Mouse (Mus musculus): ENCODE data around the gene Dbil5.

Gene Dbil5

DNA sequence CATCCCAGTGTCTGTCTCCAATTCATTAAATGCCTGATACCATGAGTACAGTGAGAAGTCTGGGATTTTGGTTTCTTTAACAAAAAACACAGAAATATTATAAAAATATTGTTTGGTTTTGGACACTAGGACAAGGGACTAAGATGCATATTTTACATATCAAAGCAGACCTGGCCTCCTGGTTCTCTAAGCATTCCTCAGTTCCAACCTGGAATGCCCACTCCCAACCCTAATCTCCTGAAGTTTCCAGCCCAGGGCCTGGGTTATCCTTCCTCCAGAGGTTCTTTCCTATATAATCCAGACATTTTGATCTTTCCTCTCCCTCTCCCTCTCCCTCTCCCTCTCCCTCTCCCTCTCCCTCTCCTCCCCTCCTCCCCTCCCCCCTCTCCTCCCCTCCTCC, 7.6 kb downstream of the Dbil5 start:
- in situ Hi-C loops (cut with MseI, MboI) = no loop called here

DNA sequence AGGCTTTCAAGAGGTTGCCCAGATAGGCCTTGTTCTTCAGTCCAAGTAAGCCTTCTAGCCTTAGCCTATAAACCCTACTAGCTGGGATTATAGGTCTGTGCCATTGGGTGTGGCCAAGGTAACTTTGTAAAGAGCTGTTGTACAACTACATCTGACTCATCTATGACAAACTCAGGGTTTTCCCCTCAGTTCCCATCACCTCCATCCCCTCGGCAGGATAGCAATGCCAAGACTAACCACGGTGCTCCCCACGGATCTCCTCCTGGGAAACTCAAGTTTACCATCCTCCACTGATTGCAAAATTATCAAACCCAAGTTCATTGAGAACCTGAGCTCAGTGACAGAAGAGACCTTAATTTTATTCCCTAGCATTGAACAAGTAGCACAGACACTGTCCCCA, 18.7 kb downstream of the Dbil5 start:
- in situ Hi-C loops (cut with MseI, MboI) = no loop called here

DNA sequence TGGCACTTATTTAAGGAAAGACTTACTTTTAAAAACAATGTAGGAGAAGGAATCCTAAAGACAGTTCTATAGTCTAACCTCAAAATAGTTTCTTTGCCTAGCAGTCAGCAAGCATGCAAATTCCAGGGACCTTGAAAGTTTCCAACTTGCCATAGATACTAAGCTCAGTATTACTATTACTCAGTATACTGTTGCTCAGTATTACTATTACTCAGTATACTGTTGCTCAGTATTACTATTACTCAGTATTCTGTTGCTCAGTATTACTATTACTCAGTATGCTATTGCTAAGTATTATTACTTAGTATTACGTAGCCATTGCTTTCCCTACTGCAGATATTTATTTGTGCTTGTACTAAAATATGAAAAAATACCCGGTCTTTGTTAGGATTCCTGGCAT, 22.3 kb downstream of the Dbil5 start:
- in situ Hi-C loops (cut with MseI, MboI) = no loop called here

DNA sequence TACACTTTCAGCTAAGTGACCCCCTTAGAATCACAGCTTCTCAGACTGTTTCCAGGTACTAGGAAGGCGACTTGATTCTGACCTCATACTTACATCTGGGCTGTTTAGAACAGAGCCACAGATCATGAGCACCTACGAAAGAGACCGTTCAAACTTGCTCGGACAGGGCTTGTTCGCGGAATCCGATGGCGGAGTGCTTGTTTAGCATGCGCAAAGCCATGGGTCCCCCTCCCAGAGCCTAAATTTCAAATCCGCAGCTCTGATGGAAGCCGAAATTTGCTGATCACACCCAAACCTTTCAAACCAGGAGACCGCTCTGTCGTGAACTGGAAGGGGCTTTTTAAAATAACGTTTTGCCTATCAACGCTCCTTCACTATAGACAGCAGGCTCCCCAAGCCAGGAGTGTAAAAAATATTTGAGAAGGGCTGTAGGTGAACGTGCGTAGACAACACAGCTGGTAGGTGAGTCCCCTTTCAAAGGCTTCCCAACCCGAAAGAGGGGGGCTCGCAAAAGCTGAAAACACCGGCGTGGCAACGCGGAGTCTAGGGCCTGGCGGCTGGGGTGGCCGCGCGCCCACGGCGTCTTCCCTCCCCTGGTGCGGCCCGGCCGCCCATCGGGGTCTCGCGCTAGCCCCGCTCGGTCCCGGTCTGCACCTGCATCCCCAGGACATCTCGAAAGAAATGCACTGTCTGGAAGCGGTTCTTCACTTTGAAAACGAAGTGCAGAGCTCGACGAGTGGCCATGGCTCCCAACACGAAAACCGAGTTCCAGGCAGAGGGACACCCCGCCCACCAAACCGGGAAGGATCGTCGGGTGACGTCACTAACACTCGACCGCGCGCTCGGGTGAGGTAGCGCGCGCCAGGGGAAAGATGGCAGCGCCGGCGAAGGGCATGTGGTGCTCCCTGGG, 25.7 kb downstream of the Dbil5 start, which contains the start of the genes Mrm3 and Glod4:
Gene Mrm3 (plus strand): TSS at position 815 of the 910 bp plus-strand sequence.
Gene Glod4 (minus strand): TSS at position 825 of the 910 bp plus-strand sequence.
- in situ Hi-C loops (cut with MseI, MboI) = no loop called here

DNA sequence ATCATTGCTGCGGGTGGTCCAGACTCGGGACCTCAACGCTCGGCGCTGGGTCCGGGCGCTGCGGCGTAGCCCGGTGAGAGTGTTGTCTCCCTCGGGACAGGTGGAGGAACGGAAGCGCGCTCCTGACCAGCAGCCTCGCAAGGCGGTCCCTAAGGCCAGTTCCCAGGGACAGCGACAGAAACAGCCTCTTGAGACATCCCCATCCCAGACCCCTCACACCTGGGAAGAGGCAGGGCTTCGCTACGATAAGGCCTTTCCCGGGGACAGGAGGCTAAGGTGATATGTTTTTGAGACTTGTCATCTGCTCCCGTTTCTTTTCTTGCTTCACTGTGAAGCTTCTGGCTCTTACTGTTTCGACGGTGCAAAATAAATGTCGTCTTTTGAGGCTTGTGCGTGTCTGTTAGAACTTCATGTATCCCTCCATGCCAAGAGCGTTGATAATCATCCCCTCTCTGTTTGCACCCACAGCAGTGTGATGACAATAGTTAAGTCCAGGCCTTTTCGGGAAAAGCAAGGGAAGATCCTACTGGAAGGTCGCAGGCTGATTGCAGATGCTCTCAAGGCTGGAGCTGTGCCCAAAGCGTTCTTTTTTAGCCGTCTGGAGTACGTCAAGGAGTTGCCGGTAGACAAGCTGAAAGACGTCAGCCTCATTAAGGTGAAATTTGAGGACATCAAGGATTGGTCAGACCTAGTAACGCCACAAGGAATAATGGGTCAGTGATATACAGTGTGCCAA, 26.6 kb downstream of the Dbil5 start:
- in situ Hi-C loops (cut with MseI, MboI) = no loop called here

DNA sequence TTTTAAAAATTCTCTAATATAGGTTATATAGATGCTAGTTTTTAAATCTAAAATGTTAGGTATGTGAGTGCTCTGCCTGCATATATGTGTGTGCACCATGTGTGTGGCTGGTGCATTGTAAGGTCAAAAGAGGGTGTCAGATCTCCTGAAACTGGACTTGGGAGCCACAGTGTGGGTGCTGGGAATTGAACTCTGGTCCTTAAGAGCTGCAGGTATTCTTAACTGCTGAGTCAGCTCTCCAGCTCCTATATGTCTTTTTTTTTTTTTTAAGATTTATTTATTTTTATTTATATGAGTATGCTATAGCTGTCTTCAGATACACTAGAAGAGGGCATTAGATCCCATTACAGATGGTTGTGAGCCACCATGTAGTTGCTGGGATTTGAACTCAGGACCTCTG, 29.0 kb downstream of the Dbil5 start:
- in situ Hi-C loops (cut with MseI, MboI) = no loop called here

DNA sequence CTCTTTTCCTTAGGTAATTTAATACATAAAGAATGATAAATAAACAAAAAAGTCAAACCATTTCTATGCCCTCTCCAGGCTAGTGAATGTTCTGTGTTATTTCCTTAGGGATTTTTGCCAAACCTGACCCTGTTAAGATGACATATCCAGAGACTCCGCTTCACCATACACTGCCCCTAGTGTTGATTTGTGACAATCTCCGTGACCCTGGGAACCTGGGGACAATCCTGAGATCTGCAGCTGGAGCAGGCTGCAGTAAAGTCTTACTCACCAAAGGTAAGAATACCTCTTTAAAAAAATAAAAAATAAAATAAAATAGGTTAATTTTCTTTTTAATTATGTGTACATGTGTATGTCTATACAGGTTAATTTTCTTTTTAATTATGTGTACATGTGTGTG, 29.8 kb downstream of the Dbil5 start:
- in situ Hi-C loops (cut with MseI, MboI) = no loop called here

DNA sequence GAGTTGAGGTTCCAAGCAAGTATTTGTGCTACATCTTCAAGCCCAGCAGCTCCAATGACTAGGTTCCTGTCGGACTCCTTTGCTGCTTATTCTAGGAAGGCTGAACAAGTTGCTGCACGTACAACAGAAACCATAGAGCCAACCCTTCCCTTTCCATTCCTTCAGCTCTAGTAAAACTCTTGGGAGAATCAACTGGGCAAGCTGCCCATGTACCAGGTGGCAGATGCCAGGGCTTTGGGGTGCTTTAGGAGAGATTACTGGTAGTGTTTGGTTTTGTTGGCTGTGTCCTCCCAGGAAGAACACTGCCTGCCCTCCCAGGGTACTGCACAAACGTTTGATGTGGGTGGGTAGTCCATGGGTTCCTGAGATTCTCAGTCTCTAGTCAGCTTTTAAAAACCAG, 34.6 kb downstream of the Dbil5 start:
- in situ Hi-C loops (cut with MseI, MboI) = loop anchor here (5.0 kb wide), 2 partner anchors 145 to 150 kb away; partner anchors contain the start of gene Nxn (in 1 of the 2)

DNA sequence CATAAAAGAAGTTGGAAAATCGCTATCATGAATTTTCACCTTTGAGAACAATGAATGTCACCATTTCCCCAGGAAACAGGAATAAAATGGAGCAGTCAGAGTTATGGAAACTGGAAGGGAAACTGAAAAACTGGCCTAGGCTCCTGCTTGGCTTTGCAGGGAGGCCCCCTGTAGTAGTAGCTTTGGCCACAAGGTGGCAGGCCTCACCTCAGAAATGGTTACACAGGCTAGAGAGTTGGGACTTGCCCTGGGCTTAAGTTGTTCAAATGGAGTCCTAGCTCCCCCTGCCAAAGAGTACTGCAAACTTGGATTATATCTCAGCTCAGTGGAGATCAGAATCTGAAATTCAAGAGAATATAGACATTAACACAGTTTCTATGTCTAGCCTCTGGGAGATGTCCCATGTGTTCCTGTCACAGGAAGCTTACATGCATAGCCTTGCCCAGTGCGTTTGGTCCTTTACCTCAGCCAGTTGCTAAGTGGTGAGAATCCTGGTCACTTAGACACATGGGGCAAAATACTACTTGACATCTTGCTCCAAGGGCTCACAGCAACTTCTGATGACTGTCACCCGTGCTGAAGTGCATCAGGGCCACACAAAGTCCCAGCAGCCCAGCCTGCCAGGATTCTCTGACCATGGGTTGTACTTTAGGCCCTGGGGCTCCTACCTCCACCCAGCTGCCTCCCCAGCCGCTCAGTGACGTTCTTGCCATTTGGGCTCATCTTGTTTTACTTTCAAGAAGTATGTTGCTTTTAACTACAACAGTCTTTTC, 35.9 kb downstream of the Dbil5 start:
- in situ Hi-C loops (cut with MseI, MboI) = loop anchor here (5.0 kb wide), 2 partner anchors 144 to 149 kb away; partner anchors contain the start of gene Nxn (in 1 of the 2)

DNA sequence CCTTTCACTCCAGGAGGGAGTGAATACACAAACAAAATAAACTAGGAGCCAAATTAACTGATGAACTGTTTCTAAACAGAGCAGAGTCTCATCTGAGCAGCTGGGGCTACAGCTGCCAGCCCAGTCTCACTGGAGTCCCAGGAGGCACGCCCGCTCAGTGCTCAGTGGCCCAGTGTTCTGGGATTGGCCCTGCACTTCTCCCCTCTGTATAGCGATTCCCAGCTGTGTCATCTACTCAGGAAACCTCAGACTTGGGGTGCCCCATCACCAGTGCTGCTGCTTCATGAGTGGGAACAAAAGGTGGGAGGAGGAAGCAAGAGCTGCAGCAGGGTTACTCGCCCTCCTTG, 36.5 kb downstream of the Dbil5 start:
- in situ Hi-C loops (cut with MseI, MboI) = loop anchor here (5.0 kb wide), 2 partner anchors 143 to 148 kb away; partner anchors contain the start of gene Nxn (in 1 of the 2)

DNA sequence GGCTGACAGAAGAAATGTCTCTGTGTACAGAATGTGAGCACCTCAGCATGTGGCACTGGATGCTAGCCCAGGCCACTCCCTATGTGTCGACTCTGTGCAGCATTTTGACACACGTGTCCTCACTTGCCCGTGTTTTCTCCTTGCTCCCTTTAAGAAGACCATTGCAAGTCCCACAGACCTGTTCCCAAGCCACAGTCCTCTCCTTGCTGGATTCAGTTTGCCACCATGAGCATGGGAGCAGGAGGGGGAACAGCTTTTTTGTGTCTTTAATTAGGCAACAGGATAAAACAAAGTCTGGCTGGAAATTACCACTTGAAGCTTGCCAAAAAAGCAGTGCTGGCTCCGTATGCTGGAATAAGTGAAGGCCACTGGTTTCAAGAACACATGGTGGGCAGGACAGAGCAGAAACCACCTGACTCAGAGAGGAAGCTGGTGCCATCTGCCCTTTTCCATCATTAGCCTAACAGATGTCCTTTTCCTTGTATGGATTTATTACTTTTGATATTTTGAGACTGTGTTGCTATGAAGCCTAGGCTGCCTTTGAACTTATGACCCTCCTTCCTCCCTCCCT, 38.1 kb downstream of the Dbil5 start:
- in situ Hi-C loops (cut with MseI, MboI) = no loop called here

DNA sequence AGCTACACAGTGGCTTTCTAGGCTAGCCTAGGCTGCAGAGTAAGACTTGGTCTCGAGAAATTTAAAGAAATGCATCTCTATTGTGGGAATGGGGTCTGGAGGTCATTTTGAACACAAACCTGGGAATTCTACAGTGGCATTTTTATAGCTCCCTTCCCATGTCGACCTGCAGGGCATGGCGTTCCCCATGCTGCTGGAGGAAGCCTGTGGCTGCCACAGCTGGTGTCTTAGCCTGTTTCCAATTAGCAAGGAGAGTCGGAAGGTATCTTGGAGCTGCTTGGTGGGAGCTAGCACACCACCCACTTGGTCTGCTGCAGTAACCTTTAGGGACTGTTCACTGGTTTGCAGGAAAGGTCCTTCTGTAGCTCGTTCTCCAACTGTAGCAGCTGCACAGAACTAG, 38.7 kb downstream of the Dbil5 start:
- in situ Hi-C loops (cut with MseI, MboI) = no loop called here

DNA sequence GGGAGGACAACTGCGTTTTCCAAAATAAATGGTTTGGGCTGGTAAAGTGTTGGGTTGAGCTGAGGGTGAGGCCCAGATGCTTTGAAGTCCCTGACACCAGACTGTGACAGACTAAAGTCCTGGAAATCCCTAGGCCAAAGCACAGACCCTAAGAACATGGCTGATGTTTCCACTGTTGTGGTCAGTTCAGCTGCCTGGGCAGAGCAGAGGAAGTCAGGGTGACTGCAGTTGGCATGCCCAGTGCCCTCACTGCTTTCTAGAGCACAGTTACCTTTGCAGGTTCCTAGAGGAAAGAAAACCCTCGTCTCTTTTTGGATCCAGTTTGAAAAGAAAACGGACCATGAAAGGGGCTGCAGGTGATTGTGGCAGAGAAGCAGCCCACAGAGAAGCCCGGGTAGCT, 40.0 kb downstream of the Dbil5 start:
- in situ Hi-C loops (cut with MseI, MboI) = no loop called here

DNA sequence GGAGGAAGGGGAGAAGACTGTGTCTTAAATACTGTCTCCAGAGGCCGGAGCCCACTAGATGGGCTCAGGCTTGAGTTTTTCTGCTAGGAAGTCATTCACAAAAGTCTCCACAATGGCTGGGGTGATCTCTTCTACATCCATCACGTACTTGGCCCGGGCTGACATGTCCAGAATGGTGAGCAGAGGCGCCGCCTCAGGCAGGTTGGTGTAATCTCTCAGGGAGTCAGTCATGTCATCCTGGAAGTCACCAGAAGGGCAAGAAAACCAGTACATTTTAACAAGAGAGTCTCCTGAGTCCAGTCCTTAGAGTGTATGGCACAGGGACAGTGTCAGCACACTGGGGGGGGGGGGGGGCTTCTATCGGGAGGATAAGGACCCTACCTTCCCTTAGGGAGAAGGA, 41.1 kb downstream of the Dbil5 start:
- in situ Hi-C loops (cut with MseI, MboI) = no loop called here

DNA sequence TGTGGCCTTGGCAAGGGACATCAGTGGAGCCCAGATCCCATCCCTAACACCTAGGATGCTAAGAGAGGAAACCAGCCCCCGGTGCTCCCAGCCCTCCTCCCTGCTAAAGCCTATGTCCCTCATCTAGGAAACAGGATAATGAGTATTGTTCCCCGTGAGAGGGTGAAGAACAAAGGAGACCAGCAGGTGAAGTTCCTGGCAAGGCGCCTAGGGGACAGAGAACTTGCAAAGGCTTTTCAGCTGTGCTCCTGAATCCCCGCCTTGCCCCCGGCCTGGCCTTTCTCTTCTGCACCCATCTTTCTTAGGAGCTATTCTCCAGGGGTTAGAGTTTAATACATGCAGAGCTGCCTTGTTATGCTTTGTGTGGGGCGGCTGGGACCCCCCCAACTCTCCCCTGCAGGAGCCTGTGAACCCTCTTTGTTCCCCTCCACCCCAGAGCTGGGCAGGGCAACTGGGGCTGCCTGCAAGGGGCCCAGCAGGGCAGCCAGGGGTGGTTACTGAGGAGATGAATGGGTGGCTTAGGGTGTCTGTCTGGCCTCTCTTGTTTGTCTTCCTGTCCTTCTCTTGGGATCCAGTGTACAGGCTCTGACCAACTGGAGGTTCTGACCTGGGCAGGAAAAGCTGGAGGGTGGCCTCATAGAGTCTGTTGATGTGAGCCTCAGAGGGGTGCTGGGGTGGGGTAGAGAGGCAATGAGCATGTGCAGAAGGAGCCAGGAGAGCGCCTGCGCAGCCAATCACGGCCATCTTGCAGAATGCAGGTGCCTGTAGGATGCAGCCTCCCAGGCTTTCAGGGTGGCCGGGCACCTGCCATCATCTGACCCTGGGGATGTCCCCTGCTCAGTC, 43.0 kb downstream of the Dbil5 start:
- in situ Hi-C loops (cut with MseI, MboI) = no loop called here

DNA sequence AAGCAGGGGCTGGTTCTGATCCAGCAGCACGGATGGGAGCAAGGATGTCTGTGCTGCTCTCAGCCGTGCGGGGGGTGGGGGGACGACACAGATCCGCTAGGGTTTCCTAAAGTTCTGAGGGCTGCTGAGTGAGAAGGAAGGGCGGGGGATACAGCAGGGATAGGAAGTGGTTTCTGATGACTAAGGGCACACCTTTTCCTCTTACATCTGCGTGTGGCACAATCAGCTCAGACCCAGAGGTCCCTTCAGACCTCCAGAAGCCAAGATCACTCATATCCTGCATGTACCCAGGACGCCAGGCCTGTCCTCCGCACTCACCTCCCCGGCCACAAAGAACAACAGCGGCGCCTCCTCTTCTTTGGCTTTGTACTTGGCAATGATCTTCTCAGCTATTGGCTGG, 43.8 kb downstream of the Dbil5 start:
- in situ Hi-C loops (cut with MseI, MboI) = no loop called here

DNA sequence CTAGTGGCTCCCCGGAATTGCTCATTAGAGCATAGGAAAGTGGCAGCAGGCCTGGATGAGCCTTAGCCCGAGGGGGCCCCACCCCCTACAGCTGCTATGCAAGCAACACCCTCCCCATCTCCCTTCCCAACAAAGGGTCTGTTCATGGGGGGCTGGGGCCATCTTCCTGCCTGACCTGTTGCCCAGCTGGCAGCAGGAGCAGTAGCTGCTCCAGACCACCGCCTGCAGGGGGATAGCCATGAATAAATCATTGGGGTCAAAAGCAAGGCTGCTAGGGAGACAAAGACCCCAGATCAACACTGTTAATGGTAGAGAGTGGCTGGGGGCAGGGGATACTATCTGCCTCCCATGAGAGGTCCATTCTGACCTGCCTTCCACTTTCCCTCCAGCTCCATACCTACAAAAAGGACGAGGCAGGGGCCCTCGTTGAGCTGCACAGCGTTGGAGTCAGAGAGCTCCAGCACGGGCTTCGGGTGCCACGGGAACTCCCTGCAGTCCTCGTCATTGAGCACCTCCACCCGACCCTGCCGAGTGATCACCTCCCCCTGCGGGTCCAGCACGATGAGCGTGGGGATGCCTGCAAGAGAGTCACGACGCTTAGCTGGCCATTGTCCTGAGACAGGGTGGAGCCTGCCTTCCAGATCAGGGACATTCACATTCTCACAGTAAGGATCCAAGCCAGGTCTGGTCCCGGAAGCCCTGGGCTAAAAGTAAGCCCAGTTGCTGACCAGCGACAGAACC, 45.4 kb downstream of the Dbil5 start:
- in situ Hi-C loops (cut with MseI, MboI) = no loop called here

DNA sequence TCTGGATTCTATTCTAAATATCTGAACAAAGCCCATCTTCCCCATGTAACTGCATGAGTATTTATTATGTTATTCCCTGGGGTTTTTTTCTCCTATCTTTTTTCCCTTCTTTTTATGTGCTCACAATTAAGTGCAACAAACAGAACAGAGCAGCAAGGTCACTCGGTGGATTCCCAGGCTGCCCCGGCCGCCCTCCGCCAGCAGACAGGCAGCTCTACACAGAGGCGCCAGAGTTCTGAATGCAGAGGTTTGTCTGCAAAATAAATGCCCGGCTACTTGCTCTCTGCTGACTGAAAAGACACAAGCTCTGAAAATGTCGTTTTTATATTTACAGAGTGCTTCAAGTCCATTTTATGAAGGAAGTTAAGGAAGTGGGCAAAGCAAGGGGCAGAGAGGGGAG, 50.1 kb downstream of the Dbil5 start:
- in situ Hi-C loops (cut with MseI, MboI) = no loop called here

DNA sequence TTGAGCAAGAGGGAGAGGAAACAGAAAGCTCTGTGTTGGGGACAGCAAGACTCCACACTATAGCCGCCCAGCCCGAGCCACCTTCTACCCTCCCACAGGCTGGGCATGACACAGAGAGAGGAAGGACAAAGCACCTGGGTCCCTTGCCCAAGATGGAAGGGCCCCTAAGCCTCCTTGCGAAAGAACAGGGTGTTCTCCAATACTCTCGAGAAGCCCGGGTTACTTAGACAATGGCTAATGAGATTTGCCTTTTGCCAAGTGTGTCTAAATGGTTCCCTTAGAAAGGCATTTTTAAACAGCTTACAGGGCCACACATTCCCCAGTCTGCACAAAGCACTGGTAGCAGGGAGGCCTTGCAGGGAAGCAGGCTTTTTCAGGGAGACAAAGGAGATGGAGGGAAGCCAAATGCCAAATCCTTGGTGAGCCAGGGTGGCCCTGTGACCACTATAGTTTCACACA, 50.6 kb downstream of the Dbil5 start:
- in situ Hi-C loops (cut with MseI, MboI) = no loop called here

Measured in mouse trophoblast stem cell (cell line).